Mouse (Mus musculus): ENCODE measurements around the gene Fgf14.

- TF ChIP-seq CTCF (IDR thresholded peaks at IDR 0.05; ENCODE audit: low read depth, low read length): no peak
- no peak for TF ChIP-seq GATA2 (IDR thresholded peaks at IDR 0.05; ENCODE audit: borderline replicate concordance, low read depth, low read length)
- TF ChIP-seq GATA1 (IDR thresholded peaks at IDR 0.05; ENCODE audit: borderline replicate concordance, low read length): no peak
Observed at GRCm38 (mm10) chr14:124613473-124613872, 63.5 kb downstream of the Fgf14 start.

Measured in G1E (cell line).